Mouse (Mus musculus): Measurements from ENCODE around the gene Nedd9.

Nedd9 gene

GRCm38 (mm10) chr13:41491981-41492702 is 5.0 kb upstream of the Nedd9 start:
- DNase-seq (ENCODE audit: low spot score in 2 of 2): no peak

GRCm38 (mm10) chr13:41491522-41491921 is 4.4 kb upstream of the Nedd9 start:
- no peak for DNase-seq (ENCODE audit: low spot score in 2 of 2)

- no peak for DNase-seq (ENCODE audit: low spot score in 2 of 2)
Observed at GRCm38 (mm10) chr13:41490282-41490681, 3.1 kb upstream of the Nedd9 start.

GRCm38 (mm10) chr13:41489705-41490275 is 2.6 kb upstream of the Nedd9 start:
- DNase-seq (ENCODE audit: low spot score in 2 of 2): no peak

GRCm38 (mm10) chr13:41487409-41487743 is 214 bp upstream of the Nedd9 start:
- no peak for DNase-seq (ENCODE audit: low spot score in 2 of 2)

- no peak for DNase-seq (ENCODE audit: low spot score in 2 of 2)
Observed at GRCm38 (mm10) chr13:41483966-41484365, 3.2 kb downstream of the Nedd9 start.

GRCm38 (mm10) chr13:41482408-41483011 is 4.7 kb downstream of the Nedd9 start:
- DNase-seq (ENCODE audit: low spot score in 2 of 2): no peak

GRCm38 (mm10) chr13:41479737-41480435 is 7.3 kb downstream of the Nedd9 start:
- DNase-seq (ENCODE audit: low spot score in 2 of 2): no peak

GRCm38 (mm10) chr13:41476216-41476615 is 10.9 kb downstream of the Nedd9 start:
- no peak for DNase-seq (ENCODE audit: low spot score in 2 of 2)

GRCm38 (mm10) chr13:41474365-41474764 is 12.8 kb downstream of the Nedd9 start:
- no peak for DNase-seq (ENCODE audit: low spot score in 2 of 2)

- no peak for DNase-seq (ENCODE audit: low spot score in 2 of 2)
Observed at GRCm38 (mm10) chr13:41473504-41473903, 13.7 kb downstream of the Nedd9 start.

GRCm38 (mm10) chr13:41472878-41473424 is 14.2 kb downstream of the Nedd9 start:
- DNase-seq (ENCODE audit: low spot score in 2 of 2): no peak

GRCm38 (mm10) chr13:41468277-41468676 is 18.9 kb downstream of the Nedd9 start:
- no peak for DNase-seq (ENCODE audit: low spot score in 2 of 2)

- DNase-seq (ENCODE audit: low spot score in 2 of 2): no peak
Observed at GRCm38 (mm10) chr13:41467036-41467435, 20.1 kb downstream of the Nedd9 start.

- no peak for DNase-seq (ENCODE audit: low spot score in 2 of 2)
Observed at GRCm38 (mm10) chr13:41466616-41467015, 20.5 kb downstream of the Nedd9 start.

- no peak for DNase-seq (ENCODE audit: low spot score in 2 of 2)
Observed at GRCm38 (mm10) chr13:41466191-41466590, 21.0 kb downstream of the Nedd9 start.

GRCm38 (mm10) chr13:41461418-41461817 is 25.7 kb downstream of the Nedd9 start:
- no peak for DNase-seq (ENCODE audit: low spot score in 2 of 2)

GRCm38 (mm10) chr13:41459683-41460286 is 27.4 kb downstream of the Nedd9 start:
- DNase-seq (ENCODE audit: low spot score in 2 of 2): no peak

- DNase-seq (ENCODE audit: low spot score in 2 of 2): no peak
Observed at GRCm38 (mm10) chr13:41458709-41459108, 28.5 kb downstream of the Nedd9 start.

- no peak for DNase-seq (ENCODE audit: low spot score in 2 of 2)
Observed at GRCm38 (mm10) chr13:41457798-41458390, 29.3 kb downstream of the Nedd9 start.

- no peak for DNase-seq (ENCODE audit: low spot score in 2 of 2)
Observed at GRCm38 (mm10) chr13:41457030-41457797, 29.9 kb downstream of the Nedd9 start.

Data from frontal cortex, postnatal 36 days (tissue).